Mouse (Mus musculus) lung, adult 2 months (tissue): ENCODE data around the gene Lrmda.

Experiments
- CTCF ChIP-seq: fragments of 200-500 bp; IDR thresholded peaks from 2 replicates; pipeline ENCODE4 v1.5.1; 2011; ENCODE audit warnings: mild to moderate bottlenecking, low read length, control low read depth; ENCODE audit not compliant: insufficient read depth
- POLR2A ChIP-seq: fragments of 200-500 bp; IDR thresholded peaks from 2 replicates; pipeline ENCODE4 v1.6.1; 2011; ENCODE audit warnings: low read depth, mild to moderate bottlenecking, control low read depth, low read length, borderline replicate concordance; ENCODE audit errors: extremely low read depth

DNA sequence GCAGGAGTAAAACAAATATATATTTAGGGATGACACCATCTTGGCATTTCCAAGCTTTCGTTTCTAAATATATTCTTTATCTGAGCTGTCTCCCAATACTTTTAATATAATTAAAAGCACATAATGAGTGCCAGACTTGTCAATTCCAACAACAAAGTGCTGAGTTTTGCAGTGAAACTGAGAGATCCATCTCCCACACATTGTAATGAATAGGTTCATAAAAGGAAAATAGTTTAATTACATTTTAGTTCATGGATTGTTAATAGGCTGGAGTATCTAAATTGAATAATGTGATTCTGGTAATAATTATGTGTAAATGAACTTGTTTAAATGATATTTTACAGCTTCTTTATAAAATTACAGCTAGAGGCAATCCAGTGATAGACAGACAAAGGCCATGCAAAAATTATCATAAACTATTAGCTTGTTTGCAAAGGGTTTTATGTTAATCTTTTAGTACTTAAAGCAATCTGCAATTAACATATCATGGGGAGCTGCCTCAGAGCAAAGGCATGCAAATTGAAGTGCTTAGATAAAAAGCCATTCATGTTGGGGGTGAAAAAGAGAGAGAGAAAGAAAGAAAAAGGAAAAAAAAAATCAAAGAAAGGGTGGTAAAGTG lies 725.9 kb downstream of the Lrmda start:
- TF ChIP-seq POLR2A (no peak), CTCF (no peak)
